ENCODE assay signal across 10 mouse cellular contexts in genomic region chr2:24976960-24977359, GRCm38 (mm10). TPM values are rescaled to one million over a fixed set of nuclear protein-coding genes. Genes with fewer than 3 reads are reported as not detected.
DNase-seq lines count a peak whose midpoint lies in the region; ATAC-seq and TF ChIP-seq lines count a peak whose summit lies in the region.
"Had no signal": no experiment of that assay in that cellular context is flagged by ENCODE, and none has a peak within 500 bp of the region (broad histone marks: within the 10 kb centered on the region; RNA-seq: fewer than 3 reads in every experiment).

No protein-coding gene starts in this region.

- no peak for ATAC-seq in heart, embryonic 15.5 days (replicated peaks; ENCODE audit: insufficient number of reproducible peaks, insufficient read depth, low FRiP score, low read depth)
- ATAC-seq in erythroblast, adult 5-6 weeks (replicated peaks; ENCODE audit: low FRiP score, poor library complexity, severe bottlenecking) = peak; percentile 75
- peak; percentile 42 for ATAC-seq in neutrophil, adult 5-6 weeks (ENCODE audit: extremely low read depth, insufficient number of reproducible peaks, low FRiP score, poor library complexity, severe bottlenecking)
- ATAC-seq: forebrain, embryonic 15.5 days had no signal

- H3K9me3 ChIP-seq in heart, embryonic 15.5 days (replicated peaks) = no peaks in the 10 kb centered on the region
- H3K9me3 ChIP-seq: forebrain, embryonic 15.5 days had no signal

- TF ChIP-seq POLR2A in lung, adult 2 months (IDR thresholded peaks at IDR 0.05; ENCODE audit: borderline replicate concordance, extremely low read depth, low read depth, low read length) = no peak

- no peak overlapping the region for H3K9ac ChIP-seq in heart, embryonic 15.5 days
- H3K9ac ChIP-seq: forebrain, embryonic 15.5 days had no signal

- peaks cover 7% of the 10 kb centered on the region; the same call in 1 of the 2 replicates for H3K36me3 ChIP-seq in heart, embryonic 15.5 days

- no peak for DNase-seq in heart, postnatal 10 days
- DNase-seq in lung, adult 2 months = no peak
- no peak for DNase-seq in gastrocnemius, postnatal 4 days (ENCODE audit: low spot score in 2 of 2)
- DNase-seq in kidney, postnatal 25 days = no peak
- no peak for DNase-seq in thymus, postnatal 10 days (ENCODE audit: low spot score in 2 of 2)
- DNase-seq: layer of hippocampus, adult 9-11 months had no signal

- TF ChIP-seq CTCF in lung, adult 2 months (IDR thresholded peaks at IDR 0.05; ENCODE audit: insufficient read depth, low read length) = no peak

- WGBS in heart, embryonic 15.5 days = 92% methylated on average over 5 of the region's 5 CpGs
- 81% methylated on average over 5 of the region's 5 CpGs for WGBS in lung, adult 2 months

- no peaks in the 10 kb centered on the region for H3K27me3 ChIP-seq in heart, embryonic 15.5 days
- H3K27me3 ChIP-seq: forebrain, embryonic 15.5 days had no signal

- intact Hi-C loops in heart, postnatal 10 days (cut with DNase I) = no loop called here

- H3K4me2 ChIP-seq in heart, embryonic 15.5 days = no peak overlapping the region

- no peak overlapping the region for H3K27ac ChIP-seq in heart, embryonic 15.5 days
- H3K27ac ChIP-seq: forebrain, embryonic 15.5 days had no signal

- 0 out of 2 replicates have a peak overlapping the region, but pooled peaks have one; percentile 84 for H3K4me3 ChIP-seq in heart, embryonic 15.5 days
- peak overlapping the region; percentile 2 for H3K4me3 ChIP-seq in lung, adult 2 months (replicated peaks; ENCODE audit: extremely low read depth, low read depth, low read length)

- H3K4me1 ChIP-seq in heart, embryonic 15.5 days (replicated peaks) = peaks cover 18% of the 10 kb centered on the region
- H3K4me1 ChIP-seq in lung, adult 2 months (ENCODE audit: control insufficient read depth, insufficient read depth, low read length) = 0 out of 2 replicates have a peak, but pooled peaks cover 3% of the 10 kb centered on the region

RNA-seq across cellular contexts. Expression of gene Pnpla7, which starts 1.1 kb away (rescaled TPM):
- 10.3 and 11.3 TPM in 2 replicates for polyA plus RNA-seq in heart, embryonic 15.5 days (2015; fragmentation: Nextera tagmentation; extraction: Ambion mirVana)
- total RNA-seq in heart, postnatal 10 days (2021) = 10 to 100 TPM; 19.5 to 20.5 TPM
- 24.8 and 46.6 TPM in 2 replicates for total RNA-seq in erythroblast, adult 5-6 weeks (2015; ENCODE audit: low replicate concordance)
- total RNA-seq in erythroblast, adult 5-6 weeks (2017; ENCODE audit: low replicate concordance) = 29.9 and 37.2 TPM in 2 replicates
- polyA plus RNA-seq in lung, adult 2 months (2012; rRNA removed) = 17.6 and 26.9 TPM in 2 replicates
- total RNA-seq in neutrophil, adult 5-6 weeks (2017) = 194 and 205 TPM in 2 replicates
- total RNA-seq in gastrocnemius, postnatal 4 days (2021) = 10 to 100 TPM; 17.3 to 23.2 TPM

RNA-seq across cellular contexts. Expression of gene Mrpl41, which starts 2.1 kb away (rescaled TPM):
- polyA plus RNA-seq in heart, embryonic 15.5 days (2015; fragmentation: Nextera tagmentation; extraction: Ambion mirVana) = 114 and 130 TPM in 2 replicates
- 10 to 100 TPM; 87.3 to 88.0 TPM for total RNA-seq in heart, postnatal 10 days (2021)
- 17.6 and 33.6 TPM in 2 replicates for total RNA-seq in erythroblast, adult 5-6 weeks (2015; ENCODE audit: low replicate concordance)
- total RNA-seq in erythroblast, adult 5-6 weeks (2017; ENCODE audit: low replicate concordance) = 18.8 and 37.7 TPM in 2 replicates
- 17.8 and 23.4 TPM in 2 replicates for polyA plus RNA-seq in lung, adult 2 months (2012; rRNA removed)
- 45.7 and 55.7 TPM in 2 replicates for total RNA-seq in neutrophil, adult 5-6 weeks (2017)
- total RNA-seq in gastrocnemius, postnatal 4 days (2021) = 10 to 100 TPM; 56.1 to 59.4 TPM

RNA-seq across cellular contexts. Expression of gene Dph7, which starts 14.8 kb away (rescaled TPM):
- 15.6 and 18.5 TPM in 2 replicates for polyA plus RNA-seq in heart, embryonic 15.5 days (2015; fragmentation: Nextera tagmentation; extraction: Ambion mirVana)
- total RNA-seq in heart, postnatal 10 days (2021) = 1 to 10 TPM; 4.9 to 7.3 TPM
- 4.2 and 7.1 TPM in 2 replicates for total RNA-seq in erythroblast, adult 5-6 weeks (2015; ENCODE audit: low replicate concordance)
- 1.5 and 5.0 TPM in 2 replicates for total RNA-seq in erythroblast, adult 5-6 weeks (2017; ENCODE audit: low replicate concordance)
- 12.8 and 17.6 TPM in 2 replicates for polyA plus RNA-seq in lung, adult 2 months (2012; rRNA removed)
- 10.1 and 11.3 TPM in 2 replicates for total RNA-seq in neutrophil, adult 5-6 weeks (2017)
- total RNA-seq in gastrocnemius, postnatal 4 days (2021) = 10 to 100 TPM in 1 of 2 experiments, 1 to 10 TPM in 1; 8.3 to 10.6 TPM

RNA-seq across cellular contexts. Expression of gene Zmynd19, which starts 27.4 kb away (rescaled TPM):
- 8.4 and 10.8 TPM in 2 replicates for polyA plus RNA-seq in heart, embryonic 15.5 days (2015; fragmentation: Nextera tagmentation; extraction: Ambion mirVana)
- total RNA-seq in heart, postnatal 10 days (2021) = 10 to 100 TPM; 19.7 to 24.2 TPM
- 1.3 and 2.9 TPM in 2 replicates for total RNA-seq in erythroblast, adult 5-6 weeks (2015; ENCODE audit: low replicate concordance)
- total RNA-seq in erythroblast, adult 5-6 weeks (2017; ENCODE audit: low replicate concordance) = 9.6 and 15.9 TPM in 2 replicates
- polyA plus RNA-seq in lung, adult 2 months (2012; rRNA removed) = 3.7 and 5.5 TPM in 2 replicates
- total RNA-seq in neutrophil, adult 5-6 weeks (2017) = 3.6 and 4.5 TPM in 2 replicates
- 10 to 100 TPM; 23.9 to 25.9 TPM for total RNA-seq in gastrocnemius, postnatal 4 days (2021)

RNA-seq across cellular contexts. Expression of gene Arrdc1, which starts 41.9 kb away (rescaled TPM):
- polyA plus RNA-seq in heart, embryonic 15.5 days (2015; fragmentation: Nextera tagmentation; extraction: Ambion mirVana) = 17.6 and 26.3 TPM in 2 replicates
- total RNA-seq in heart, postnatal 10 days (2021) = 10 to 100 TPM; 11.1 to 12.3 TPM
- total RNA-seq in erythroblast, adult 5-6 weeks (2015; ENCODE audit: low replicate concordance) = 16.1 and 19.6 TPM in 2 replicates
- 15.5 and 18.7 TPM in 2 replicates for total RNA-seq in erythroblast, adult 5-6 weeks (2017; ENCODE audit: low replicate concordance)
- 221 and 242 TPM in 2 replicates for polyA plus RNA-seq in lung, adult 2 months (2012; rRNA removed)
- 163 and 167 TPM in 2 replicates for total RNA-seq in neutrophil, adult 5-6 weeks (2017)
- total RNA-seq in gastrocnemius, postnatal 4 days (2021) = 10 to 100 TPM; 15.0 to 17.5 TPM
